Mouse (Mus musculus): Measurements from ENCODE around the gene Mindy4. TPM values are rescaled to one million over a fixed set of nuclear protein-coding genes. Genes with fewer than 3 reads are reported as not detected.

Mindy4 gene
- total RNA-seq, 2 experiments from 2014 or later: 12.6 to 13.0 TPM

GRCm38 (mm10) chr6:55327326-55327725 is 124.1 kb downstream of the Mindy4 start:
- intact Hi-C loops (cut with DNase I): no loop called here
- no peak for DNase-seq (ENCODE audit: low spot score in 2 of 2)

GRCm38 (mm10) chr6:55328179-55328578 is 125.0 kb downstream of the Mindy4 start:
- intact Hi-C loops (cut with DNase I): no loop called here
- DNase-seq (ENCODE audit: low spot score in 2 of 2): no peak

GRCm38 (mm10) chr6:55331315-55331714 is 128.1 kb downstream of the Mindy4 start:
- no peak for DNase-seq (ENCODE audit: low spot score in 2 of 2)

GRCm38 (mm10) chr6:55332100-55332772 is 129.1 kb downstream of the Mindy4 start:
- DNase-seq (ENCODE audit: low spot score in 2 of 2): no peak
- intact Hi-C loops (cut with DNase I): no loop called here

More at GRCm38 (mm10) chr6:55331315-55331714, 128.1 kb downstream of the Mindy4 start:
- intact Hi-C loops (cut with DNase I): no loop called here

GRCm38 (mm10) chr6:55332773-55333109 is 129.6 kb downstream of the Mindy4 start:
- peak in 1 of 2 experiments; percentile 31 for DNase-seq (ENCODE audit: low spot score in 2 of 2)
- intact Hi-C loops (cut with DNase I): no loop called here

- intact Hi-C loops (cut with DNase I): no loop called here
- no peak for DNase-seq (ENCODE audit: low spot score in 2 of 2)
These were observed 132.9 kb downstream of the Mindy4 start, which contains the start of gene Aqp1 for GRCm38 (mm10) chr6:55335989-55336514. Gene Aqp1 (plus strand): TSS chr6:55336432.

- DNase-seq (ENCODE audit: low spot score in 2 of 2): no peak
- intact Hi-C loops (cut with DNase I): no loop called here
These were observed 134.1 kb downstream of the Mindy4 start for GRCm38 (mm10) chr6:55337242-55337641.

- intact Hi-C loops (cut with DNase I): no loop called here
- DNase-seq (ENCODE audit: low spot score in 2 of 2): no peak
These were observed 134.9 kb downstream of the Mindy4 start for GRCm38 (mm10) chr6:55338077-55338476.

- DNase-seq (ENCODE audit: low spot score in 2 of 2): no peak
- intact Hi-C loops (cut with DNase I): no loop called here
These were observed 136.0 kb downstream of the Mindy4 start for GRCm38 (mm10) chr6:55338934-55339825.

GRCm38 (mm10) chr6:55341688-55342087 is 138.5 kb downstream of the Mindy4 start:
- intact Hi-C loops (cut with DNase I): no loop called here
- DNase-seq (ENCODE audit: low spot score in 2 of 2): no peak

- DNase-seq (ENCODE audit: low spot score in 2 of 2): no peak
- intact Hi-C loops (cut with DNase I): no loop called here
These were observed 139.1 kb downstream of the Mindy4 start for GRCm38 (mm10) chr6:55342328-55342727.

- intact Hi-C loops (cut with DNase I): no loop called here
- DNase-seq (ENCODE audit: low spot score in 2 of 2): no peak
These were observed 140.3 kb downstream of the Mindy4 start for GRCm38 (mm10) chr6:55343446-55343845.

- intact Hi-C loops (cut with DNase I): no loop called here
- peak in 1 of 2 experiments; percentile 55 for DNase-seq (ENCODE audit: low spot score in 2 of 2)
These were observed 141.3 kb downstream of the Mindy4 start for GRCm38 (mm10) chr6:55344291-55345016.

GRCm38 (mm10) chr6:55345264-55345663 is 142.1 kb downstream of the Mindy4 start:
- DNase-seq (ENCODE audit: low spot score in 2 of 2): no peak
- intact Hi-C loops (cut with DNase I): no loop called here

- DNase-seq (ENCODE audit: low spot score in 2 of 2): no peak
- intact Hi-C loops (cut with DNase I): no loop called here
These were observed 143.3 kb downstream of the Mindy4 start for GRCm38 (mm10) chr6:55346491-55346890.

GRCm38 (mm10) chr6:55347711-55348571 is 144.8 kb downstream of the Mindy4 start:
- intact Hi-C loops (cut with DNase I): no loop called here
- DNase-seq (ENCODE audit: low spot score in 2 of 2): no peak

- DNase-seq (ENCODE audit: low spot score in 2 of 2): no peak
- intact Hi-C loops (cut with DNase I): no loop called here
These were observed 146.0 kb downstream of the Mindy4 start for GRCm38 (mm10) chr6:55349231-55349630.

- intact Hi-C loops (cut with DNase I): no loop called here
These were observed 147.3 kb downstream of the Mindy4 start for GRCm38 (mm10) chr6:55350383-55350952.

GRCm38 (mm10) chr6:55351712-55352111 is 148.5 kb downstream of the Mindy4 start:
- intact Hi-C loops (cut with DNase I): no loop called here
- no peak for DNase-seq (ENCODE audit: low spot score in 2 of 2)

More at GRCm38 (mm10) chr6:55350383-55350952, 147.3 kb downstream of the Mindy4 start:
- DNase-seq (ENCODE audit: low spot score in 2 of 2): no peak

All from left cerebral cortex, postnatal 25 days (tissue).